Mouse (Mus musculus) MEL (cell line): Measurements from ENCODE around the gene Dock10. TPM values are rescaled to one million over a fixed set of nuclear protein-coding genes. Genes with fewer than 3 reads are reported as not detected.

ENCODE experiments used
- DNase-seq: peaks from one replicate; pipeline ENCODE4 v3.0.0; 2011; ENCODE audit warnings: low read depth, low spot score
- H3K27ac ChIP-seq: 2 replicates; pipeline ENCODE4 v1.5.1; 2012; ENCODE audit warnings: low read depth, mild to moderate bottlenecking, control low read depth, low read length, moderate library complexity; ENCODE audit not compliant: control insufficient read depth
- H3K27me3 ChIP-seq, 2 experiments: fragments of 150-350 bp in 1 of 2; sonication (generic) in 1 of 2; 2 replicates each; pipeline ENCODE4 v1.6.1; 2012; ENCODE audit warnings: low read length in 2 of 2, mild to moderate bottlenecking in 2 of 2, improper control_type of control experiment in 1 of 2, moderate library complexity in 1 of 2; ENCODE audit not compliant: insufficient read depth in 2 of 2, control insufficient read depth in 1 of 2
- H3K36me3 ChIP-seq, 2 experiments: 2 replicates each; pipeline ENCODE4 v1.6.1; 2012 to 2014; ENCODE audit warnings: low read length in 2 of 2, improper control_type of control experiment in 1 of 2, inconsistent platforms in 1 of 2, mild to moderate bottlenecking in 1 of 2; ENCODE audit not compliant: insufficient read depth in 2 of 2, control insufficient read depth in 1 of 2
- H3K4me1 ChIP-seq, 2 experiments: fragments of 150-350 bp in 1 of 2; sonication (generic) in 1 of 2; 2 replicates each; pipeline ENCODE4 v1.6.1; 2012; ENCODE audit warnings: low read length in 2 of 2, improper control_type of control experiment in 1 of 2, mild to moderate bottlenecking in 1 of 2; ENCODE audit not compliant: insufficient read depth in 2 of 2, control insufficient read depth in 1 of 2
- H3K4me3 ChIP-seq, 2 experiments: fragments of 150-350 bp in 1 of 2; sonication (generic) in 1 of 2; 2 replicates each; pipeline ENCODE4 v1.5.1; 2012; ENCODE audit warnings: low read depth in 2 of 2, low read length in 2 of 2, mild to moderate bottlenecking in 2 of 2, moderate library complexity in 2 of 2, control low read depth in 1 of 2, improper control_type of control experiment in 1 of 2; ENCODE audit not compliant: control insufficient read depth in 1 of 2, insufficient read depth in 1 of 2
- H3K79me2 ChIP-seq: 2 replicates; pipeline ENCODE4 v1.6.1; 2012; ENCODE audit warnings: mild to moderate bottlenecking, low read length, moderate library complexity; ENCODE audit not compliant: control insufficient read depth, poor library complexity, insufficient read depth
- H3K9ac ChIP-seq: 2 replicates; pipeline ENCODE4 v1.6.1; 2012; ENCODE audit warnings: low read depth, mild to moderate bottlenecking, control low read depth, low read length, moderate library complexity; ENCODE audit not compliant: control insufficient read depth, poor library complexity, severe bottlenecking
- H3K9me3 ChIP-seq: fragments of 150-350 bp; sonication (generic); replicated peaks from 2 replicates; pipeline ENCODE4 v1.6.1; 2012; ENCODE audit warnings: mild to moderate bottlenecking, low read length, improper control_type of control experiment, moderate library complexity; ENCODE audit not compliant: insufficient read depth
- BHLHE40 ChIP-seq: IDR thresholded peaks from 2 replicates; pipeline ENCODE4 v1.6.1; 2012; ENCODE audit warnings: low read depth, mild to moderate bottlenecking, inconsistent platforms, low read length, improper control_type of control experiment, borderline replicate concordance
- E2F4 ChIP-seq: IDR thresholded peaks from 2 replicates; pipeline ENCODE4 v1.6.1; 2011; ENCODE audit warnings: low read depth, low read length, improper control_type of control experiment, borderline replicate concordance
- EP300 ChIP-seq, 2 experiments: IDR thresholded peaks; 2 replicates each; pipeline ENCODE4 v1.6.1; 2011; ENCODE audit warnings: improper control_type of control experiment in 2 of 2, low read length in 2 of 2, low read depth in 1 of 2, mild to moderate bottlenecking in 1 of 2
- MAX ChIP-seq: IDR thresholded peaks from 2 replicates; pipeline ENCODE4 v1.6.1; 2011; ENCODE audit warnings: low read length, improper control_type of control experiment
- MAZ ChIP-seq: IDR thresholded peaks from 2 replicates; pipeline ENCODE4 v1.6.1; 2012; ENCODE audit warnings: low read depth, mild to moderate bottlenecking, inconsistent platforms, low read length, improper control_type of control experiment
- MXI1 ChIP-seq: IDR thresholded peaks from 2 replicates; pipeline ENCODE4 v1.6.1; 2011; ENCODE audit warnings: mild to moderate bottlenecking, low read depth, low read length, improper control_type of control experiment
- MYB ChIP-seq: IDR thresholded peaks from 2 replicates; pipeline ENCODE4 v1.6.1; 2011; ENCODE audit warnings: mild to moderate bottlenecking, low read depth, low read length, improper control_type of control experiment
- MYC ChIP-seq: IDR thresholded peaks from 2 replicates; pipeline ENCODE4 v1.6.1; 2011; ENCODE audit warnings: low read depth, mild to moderate bottlenecking, low read length, improper control_type of control experiment, moderate library complexity
- NELFE ChIP-seq: IDR thresholded peaks from 2 replicates; pipeline ENCODE4 v1.6.1; 2011; ENCODE audit warnings: low read depth, low read length, improper control_type of control experiment
- NRF1 ChIP-seq: IDR thresholded peaks from 2 replicates; pipeline ENCODE4 v1.6.1; 2014; ENCODE audit warnings: low read depth, mild to moderate bottlenecking, inconsistent platforms, low read length, improper control_type of control experiment, moderate library complexity; ENCODE audit not compliant: poor library complexity, insufficient read depth, severe bottlenecking
- POLR2A ChIP-seq, 2 experiments: IDR thresholded peaks; 2 replicates each; pipeline ENCODE4 v1.6.1; 2011 to 2012; ENCODE audit warnings: low read length in 2 of 2, mild to moderate bottlenecking in 2 of 2, control low read depth in 1 of 2, improper control_type of control experiment in 1 of 2, low read depth in 1 of 2, moderate library complexity in 1 of 2; ENCODE audit not compliant: control insufficient read depth in 1 of 2, insufficient read depth in 1 of 2, poor library complexity in 1 of 2
- RAD21 ChIP-seq: IDR thresholded peaks from 2 replicates; pipeline ENCODE4 v1.6.1; 2011; ENCODE audit warnings: mild to moderate bottlenecking, low read depth, low read length, improper control_type of control experiment
- SIN3A ChIP-seq: IDR thresholded peaks from 2 replicates; pipeline ENCODE4 v1.6.1; 2012; ENCODE audit warnings: low read length, improper control_type of control experiment, inconsistent platforms
- TAL1 ChIP-seq: IDR thresholded peaks from 2 replicates; pipeline ENCODE4 v1.6.1; 2012; ENCODE audit warnings: mild to moderate bottlenecking, inconsistent platforms, low read length, moderate library complexity, mixed read lengths
- TCF12 ChIP-seq: IDR thresholded peaks from 2 replicates; pipeline ENCODE4 v1.6.1; 2014; ENCODE audit warnings: low read depth, mild to moderate bottlenecking, inconsistent platforms, low read length, improper control_type of control experiment, moderate library complexity
- ZKSCAN1 ChIP-seq: IDR thresholded peaks from 2 replicates; pipeline ENCODE4 v1.6.1; 2012; ENCODE audit warnings: low read depth, mild to moderate bottlenecking, inconsistent platforms, low read length, improper control_type of control experiment, moderate library complexity
- ZMIZ1 ChIP-seq: IDR thresholded peaks from 2 replicates; pipeline ENCODE4 v1.6.1; 2012; ENCODE audit warnings: low read depth, mild to moderate bottlenecking, inconsistent platforms, low read length, improper control_type of control experiment, moderate library complexity
- polyA plus RNA-seq, 2 experiments: library from polyadenylated mRNA; stranded (reverse) in 1 of 2; unstranded in 1 of 2; fragments of >175 nt in 1 of 2; fragments of >200 nt in 1 of 2; gene quantifications; 2 replicates each; pipeline versions ENCODE4 v1.2.1 to v1.2.4; 2012; ENCODE audit warnings: low replicate concordance in 2 of 2, low read depth in 1 of 2; ENCODE audit not compliant: insufficient read length in 2 of 2, insufficient read depth in 1 of 2, missing spikeins in 1 of 2
- total RNA-seq: library from RNA; depleted of rRNA; stranded (reverse); fragments of 300-350 nt; gene quantifications from 2 replicates; pipeline ENCODE4 v1.2.3, GENCODE M21; 2012; rRNA removed

Gene Dock10
- total RNA-seq: 12.1 and 14.3 TPM in 2 replicates
- 10 to 100 TPM; 11.5 to 74.0 TPM for polyA plus RNA-seq

DNA sequence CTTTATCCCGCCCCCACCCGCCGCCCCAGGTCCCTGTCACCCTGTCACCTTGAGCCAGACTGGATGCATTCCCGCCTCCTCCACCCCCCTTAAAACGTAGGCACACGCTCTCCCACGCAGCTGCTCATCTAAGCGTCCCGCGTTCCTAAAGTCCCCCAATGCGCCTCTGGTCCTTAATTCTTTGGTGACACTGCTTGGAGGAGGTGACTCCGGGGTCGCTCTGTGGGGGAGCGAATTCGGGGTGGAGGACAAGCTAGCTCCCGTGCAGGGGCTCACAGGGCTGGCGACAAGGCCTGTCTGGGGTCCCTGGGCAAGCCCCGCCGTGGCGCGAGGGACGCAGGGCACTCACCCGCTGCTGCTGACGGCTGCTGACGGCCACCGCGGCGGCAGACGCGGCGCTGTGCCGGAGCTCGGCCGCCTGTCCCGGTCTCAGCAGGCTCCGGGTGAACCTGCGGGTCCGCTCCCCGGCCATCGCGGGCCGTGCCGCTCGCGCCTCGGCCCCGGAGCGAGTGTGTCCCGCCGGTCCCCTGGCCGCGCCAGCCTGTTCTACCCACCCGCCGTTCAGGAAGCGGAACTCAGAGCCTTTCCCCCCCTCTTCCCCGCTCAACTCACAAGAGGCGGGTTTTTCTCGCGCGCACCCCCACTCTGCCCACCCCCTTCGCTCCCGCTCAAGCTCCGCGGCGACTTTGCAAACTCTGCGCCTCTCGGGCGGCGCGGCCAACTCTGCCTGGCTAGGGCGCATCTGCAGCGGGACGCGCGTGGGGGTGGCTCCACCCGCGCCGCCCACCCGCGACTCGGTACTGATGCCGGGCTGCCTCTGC is at the start of gene Dock10:
Dock10 (minus strand) TSS at position 551 of the 821 bp plus-strand sequence.
- H3K36me3 ChIP-seq: peaks cover 0 to 24% of the 10 kb centered on the region in 2 experiments; a peak in 2 of 4 replicates
- H3K27ac ChIP-seq: peak within 1 kb of the TSS; percentile 61; the same call in 1 of the 2 replicates
- H3K4me3 ChIP-seq: peak within 1 kb of the TSS; percentile 80 to 82
- peak; percentile 79 for DNase-seq
- peaks cover 10 to 25% of the 10 kb centered on the region in 2 experiments; a peak in 3 of 4 replicates for H3K4me1 ChIP-seq
- H3K27me3 ChIP-seq: no peaks in the 10 kb centered on the region
- no peak for TF ChIP-seq MYC
- peak in 1 of 2 experiments; percentile 51; a peak in 1 of 4 replicates for TF ChIP-seq POLR2A (IDR thresholded peaks at IDR 0.05; ENCODE audit: control insufficient read depth in 1 of 2, insufficient read depth in 1 of 2, low read depth in 1 of 2, low read length in 2 of 2, poor library complexity in 1 of 2)
- TF ChIP-seq SIN3A: peak; percentile 13; the same call in 1 of the 2 replicates
- 0 out of 2 replicates have a peak, but pooled peaks have one; percentile 37 for TF ChIP-seq ZMIZ1
- TF ChIP-seq NELFE: peak; percentile 1; the same call in 1 of the 2 replicates
- 0 out of 2 replicates have a peak, but pooled peaks have one; percentile 8 for TF ChIP-seq TCF12
- no peaks in the 10 kb centered on the region for H3K9me3 ChIP-seq
- H3K79me2 ChIP-seq: peaks cover 12% of the 10 kb centered on the region
- peak within 1 kb of the TSS; percentile 78 for H3K9ac ChIP-seq

DNA sequence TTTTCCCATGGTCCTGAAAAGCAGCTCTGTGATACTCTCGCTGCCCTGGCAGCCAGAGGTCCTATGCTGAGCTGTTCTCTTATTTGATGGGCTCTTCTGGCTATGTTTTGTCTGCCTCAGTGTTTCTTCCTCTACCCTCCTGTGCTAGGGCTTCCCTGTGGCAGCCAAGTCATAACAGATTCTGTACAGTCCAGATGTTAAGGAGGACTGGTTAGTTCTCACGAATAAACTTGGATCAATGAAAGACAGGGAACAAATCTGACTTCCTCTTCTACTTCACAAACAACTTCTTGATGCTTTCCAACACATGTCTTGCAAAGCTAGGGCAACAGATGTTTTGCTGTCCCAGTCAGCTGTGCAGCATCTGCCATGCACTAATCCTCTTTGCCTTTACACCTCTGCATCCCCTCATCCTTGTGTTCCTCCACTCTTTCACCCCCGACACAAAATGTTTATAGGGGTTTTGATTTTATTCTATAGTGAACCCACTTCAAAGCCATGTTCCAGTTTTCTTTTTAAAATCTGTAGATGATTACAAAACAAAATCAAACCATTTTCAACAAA is 48.6 kb upstream of the Dock10 start:
- H3K9me3 ChIP-seq: no peaks in the 10 kb centered on the region
- H3K9ac ChIP-seq: no peak overlapping the region
- no peak overlapping the region for H3K4me3 ChIP-seq
- H3K79me2 ChIP-seq: no peaks in the 10 kb centered on the region
- DNase-seq: no peak
- H3K4me1 ChIP-seq: no peaks in the 10 kb centered on the region
- no peaks in the 10 kb centered on the region for H3K27me3 ChIP-seq
- TF ChIP-seq EP300 (IDR thresholded peaks at IDR 0.05; ENCODE audit: low read depth in 1 of 2, low read length in 2 of 2): no peak
- TF ChIP-seq TAL1: no peak
- no peak for TF ChIP-seq BHLHE40
- no peak for TF ChIP-seq MYC
- no peak for TF ChIP-seq NRF1
- no peak for TF ChIP-seq MAX
- no peak for TF ChIP-seq MYB
- no peak for TF ChIP-seq MAZ
- TF ChIP-seq ZKSCAN1: no peak
- no peak for TF ChIP-seq RAD21
- TF ChIP-seq E2F4: no peak
- TF ChIP-seq MXI1: no peak
- H3K36me3 ChIP-seq: no peaks in the 10 kb centered on the region
- H3K27ac ChIP-seq: no peak overlapping the region
